Mouse (Mus musculus) Patski (cell line): ENCODE data around the gene Focad. TPM values are rescaled to one million over a fixed set of nuclear protein-coding genes. Genes with fewer than 3 reads are reported as not detected.
"Not testable (repeated sequence)": the region's sequence is repeated elsewhere in the genome, so short reads cannot be mapped to it uniquely, and the experiment has no call there.

Source experiments
- ATAC-seq: fragments of 100-300 bp; one replicate; pipeline ENCODE4 v1.8.0; 2021
- CTCF ChIA-PET: fragments of 350-600 bp; sonication (Branson Sonifier 250); formaldehyde crosslinking; loops from one replicate; lab custom pipeline; 2022; ENCODE audit warnings: inconsistent platforms; lab: Charles Lee
- POLR2A ChIA-PET: fragments of 350-600 bp; sonication (Branson Sonifier 250); formaldehyde crosslinking; loops from one replicate; lab custom pipeline; 2022; ENCODE audit warnings: antibody characterized with exemption, inconsistent platforms; lab: Charles Lee
- DNase-seq: peaks from one replicate; pipeline ENCODE4 v3.0.0-alpha.2; 2011; ENCODE audit warnings: low read depth, low spot score
- H3K27me3 ChIP-seq: fragments of 371-371 bp; one replicate; pipeline ENCODE4 v1.5.1; 2021
- CTCF ChIP-seq: fragments of 100-300 bp; IDR thresholded peaks from one replicate; pipeline ENCODE4 v1.5.1; 2021
- in situ Hi-C: fragments of 300-500 bp; cut with MboI; formaldehyde crosslinking; loops from 3 replicates; pipeline ENCODE4 v1.11.1; 2018; ENCODE audit warnings: low pct_unique_long_range_greater_than_20kb, mixed read lengths
- polyA plus RNA-seq: library from polyadenylated mRNA; unstranded; gene quantifications from one replicate; pipeline ENCODE4 v1.2.3, GENCODE M21; 2021

Focad gene
- polyA plus RNA-seq, 1 experiment from 2014 or later = 14.4 TPM

DNA sequence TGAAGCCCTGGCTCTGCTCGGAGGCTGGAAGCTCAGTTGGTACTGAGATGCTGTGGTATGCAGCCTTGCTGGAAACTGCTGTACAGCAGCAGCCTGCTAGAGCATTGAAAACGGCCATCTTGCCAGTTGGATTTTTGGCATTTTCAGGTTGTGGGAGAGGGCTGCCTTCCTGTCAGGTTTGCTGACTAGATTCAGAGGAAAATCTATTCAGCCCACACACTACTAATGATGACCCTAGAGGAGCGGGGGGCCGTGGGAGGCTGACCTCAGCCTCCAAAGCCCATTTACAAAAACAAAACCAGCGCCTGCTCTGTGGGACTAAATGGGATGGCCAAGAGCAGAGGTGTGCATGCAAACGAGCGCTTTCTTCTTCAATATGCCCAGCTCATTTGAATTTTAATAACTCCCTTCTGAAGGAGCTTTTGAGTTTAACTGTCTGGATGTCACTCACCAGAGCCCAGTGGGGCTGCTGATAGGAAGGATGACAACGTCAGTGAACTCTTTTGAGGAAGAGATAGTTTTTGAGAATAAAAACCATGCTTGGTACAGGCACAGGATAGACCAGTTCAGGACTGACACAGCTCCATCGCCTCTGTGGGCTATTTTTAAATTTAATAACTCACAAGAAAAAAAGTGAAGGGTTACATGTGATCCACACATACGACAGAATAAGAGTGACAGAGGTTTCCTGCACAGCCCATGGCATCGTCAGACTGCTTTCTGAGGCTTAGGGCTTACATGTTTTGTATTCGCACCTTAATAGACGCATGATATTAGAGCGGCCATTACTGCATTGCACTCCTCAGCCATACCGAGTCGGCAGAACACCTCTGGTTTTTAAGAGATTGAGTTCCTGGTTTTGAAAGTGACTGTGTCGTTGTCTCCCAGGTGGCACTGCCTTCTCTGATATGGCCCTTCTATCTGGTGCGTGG lies 278.1 kb downstream of the Focad start:
- POLR2A ChIA-PET = no interaction called here
- no peak for TF ChIP-seq CTCF
- in situ Hi-C loops = no loop called here
- CTCF ChIA-PET = interaction anchor here (0.9 to 3.2 kb wide), 6 partner anchors 13 to 142 kb away, joined by 3 to 13 read pairs (median 3); no protein-coding TSS in a partner anchor
- DNase-seq = no peak
- no peaks in the 10 kb centered on the region for H3K27me3 ChIP-seq
- no peak for ATAC-seq

DNA sequence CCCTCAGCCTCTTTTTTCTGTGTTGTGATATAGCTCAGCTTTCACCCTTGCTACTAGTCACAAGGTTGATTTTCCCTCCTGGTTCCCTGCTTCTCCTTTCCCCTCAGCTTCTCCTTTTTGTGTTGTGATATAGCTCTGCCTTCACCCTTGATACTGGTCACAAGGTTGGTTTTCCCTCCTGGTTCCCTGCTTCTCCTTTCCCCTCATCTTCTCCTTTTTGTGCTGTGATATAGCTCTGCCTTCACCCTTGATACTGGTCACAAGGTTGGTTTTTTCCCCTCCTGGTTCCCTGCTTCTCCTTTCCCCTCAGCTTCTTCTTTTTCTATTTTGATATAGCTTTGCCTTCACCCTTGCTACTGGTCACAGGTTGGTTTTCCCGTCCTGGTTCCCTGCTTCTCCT lies 295.6 kb downstream of the Focad start:
- no peak for DNase-seq
- ATAC-seq = no peak
- CTCF ChIA-PET = interaction anchor here (1.1 to 1.3 kb wide), 2 partner anchors 17 to 74 kb away, joined by 3 to 4 read pairs; no protein-coding TSS in a partner anchor
- H3K27me3 ChIP-seq = no peaks in the 10 kb centered on the region
- in situ Hi-C loops = no loop called here
- no peak for TF ChIP-seq CTCF
- POLR2A ChIA-PET = no interaction called here

DNA sequence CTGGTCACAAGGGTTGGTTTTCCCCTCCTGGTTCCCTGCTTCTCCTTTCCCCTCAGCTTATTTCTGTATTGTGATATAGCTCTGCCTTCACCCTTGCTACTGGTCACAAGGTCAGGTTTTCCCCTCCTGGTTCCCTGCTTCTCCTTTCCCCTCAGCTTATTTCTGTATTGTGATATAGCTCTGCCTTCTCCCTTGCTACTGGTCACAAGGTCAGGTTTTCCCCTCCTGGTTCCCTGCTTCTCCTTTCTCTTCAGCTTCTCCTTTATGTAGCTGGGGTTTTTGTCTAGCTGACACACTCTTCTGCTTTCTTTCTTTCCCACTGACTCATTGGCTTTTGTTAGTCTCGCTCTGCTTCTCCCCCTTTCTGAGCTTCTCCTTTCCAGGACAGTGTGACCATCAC lies 296.2 kb downstream of the Focad start:
- DNase-seq, ATAC-seq, H3K27me3 ChIP-seq, POLR2A ChIA-PET, in situ Hi-C loops: not testable (repeated sequence)
- CTCF ChIA-PET = interaction anchor here (1.0 to 1.3 kb wide), 4 partner anchors 16 to 75 kb away, joined by 3 to 4 read pairs (median 4); no protein-coding TSS in a partner anchor

DNA sequence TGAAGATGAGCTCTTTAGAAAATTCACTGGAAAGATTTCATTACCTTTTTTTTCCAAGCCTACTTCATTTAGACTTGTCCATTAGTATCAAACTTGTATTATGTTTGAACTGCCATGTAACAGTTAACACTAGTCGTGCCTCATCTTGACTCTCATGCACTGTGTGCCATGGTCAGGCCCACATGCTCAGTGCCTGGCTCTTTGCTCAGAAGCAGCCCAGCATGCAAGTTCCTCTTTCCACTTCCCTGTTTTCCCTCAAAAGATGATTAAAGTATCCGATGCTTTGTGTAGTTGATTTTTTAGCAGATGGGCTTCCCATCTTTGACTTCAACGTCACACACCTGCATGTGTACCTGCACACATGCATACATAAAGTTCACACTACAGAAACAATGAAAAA lies 301.3 kb downstream of the Focad start:
- TF ChIP-seq CTCF = no peak
- in situ Hi-C loops = no loop called here
- ChIA-PET CTCF (no interaction called here), POLR2A (no interaction called here)
- no peaks in the 10 kb centered on the region for H3K27me3 ChIP-seq
- DNase-seq = no peak
- ATAC-seq = no peak

DNA sequence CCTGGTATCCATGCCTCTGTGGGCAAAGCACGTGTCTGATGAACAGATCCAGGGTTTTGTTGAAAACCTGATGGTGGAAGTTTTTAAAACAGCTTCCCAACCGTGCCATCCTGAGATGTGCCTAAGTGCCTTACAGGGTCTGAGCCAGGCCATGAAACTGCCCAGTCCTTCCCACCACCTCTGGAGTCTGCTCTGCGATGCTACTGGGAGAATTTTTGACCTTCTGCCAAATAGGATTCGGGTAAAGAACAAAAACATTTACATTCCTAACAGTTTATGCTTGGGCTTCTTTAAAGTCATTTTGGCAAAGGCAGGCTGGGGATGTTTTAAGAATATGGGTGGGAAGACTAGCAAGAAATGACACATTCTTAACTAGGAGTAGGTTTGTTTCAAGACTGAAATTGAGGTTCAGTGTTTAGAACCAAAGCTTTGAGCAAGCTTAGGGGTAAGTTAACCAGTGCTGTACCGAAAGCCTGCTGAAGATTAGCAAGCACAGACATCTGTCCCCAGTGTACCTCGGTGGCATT lies 302.6 kb downstream of the Focad start:
- TF ChIP-seq CTCF = no peak
- POLR2A ChIA-PET = no interaction called here
- no peaks in the 10 kb centered on the region for H3K27me3 ChIP-seq
- CTCF ChIA-PET = interaction anchor here (1.3 kb wide), 1 partner anchor 119 kb away, joined by 3 read pairs; no protein-coding TSS in a partner anchor
- DNase-seq (no peak), ATAC-seq (no peak)
- in situ Hi-C loops = no loop called here

DNA sequence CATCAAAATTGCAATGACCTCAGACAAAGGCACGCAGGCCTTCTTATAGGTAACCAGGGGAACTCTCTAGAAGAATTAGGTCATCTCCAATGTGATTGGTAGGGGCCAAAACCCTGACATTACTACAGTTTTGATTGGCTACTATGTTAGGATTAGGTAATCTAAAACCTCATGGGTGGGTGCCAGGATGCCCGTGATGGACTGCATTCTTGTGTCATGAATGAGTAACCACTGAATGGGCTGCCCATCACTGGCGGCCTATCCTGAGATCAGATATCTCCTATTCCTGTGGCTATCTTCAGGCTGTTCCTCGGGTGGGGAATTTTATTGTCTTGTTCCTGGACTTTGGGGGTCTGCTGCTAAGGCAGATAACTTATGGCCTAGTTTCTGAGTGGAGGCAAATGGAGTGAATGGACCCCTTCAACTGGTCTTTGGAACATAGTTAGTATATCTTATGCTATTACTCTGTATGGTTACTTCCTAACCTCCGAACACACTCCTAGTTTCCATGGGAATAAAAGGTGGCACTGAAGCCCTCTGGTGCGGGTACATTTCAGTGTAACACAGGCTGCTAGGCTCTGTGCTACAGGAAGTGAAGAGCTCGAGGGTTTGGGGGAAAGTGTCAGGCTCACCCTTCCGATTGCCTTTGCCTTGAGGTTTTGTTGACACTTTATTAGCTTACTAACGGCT lies 306.0 kb downstream of the Focad start:
- H3K27me3 ChIP-seq = no peaks in the 10 kb centered on the region
- ChIA-PET POLR2A (no interaction called here), CTCF (no interaction called here)
- in situ Hi-C loops = no loop called here
- ATAC-seq (no peak), DNase-seq (no peak)
- TF ChIP-seq CTCF = no peak

DNA sequence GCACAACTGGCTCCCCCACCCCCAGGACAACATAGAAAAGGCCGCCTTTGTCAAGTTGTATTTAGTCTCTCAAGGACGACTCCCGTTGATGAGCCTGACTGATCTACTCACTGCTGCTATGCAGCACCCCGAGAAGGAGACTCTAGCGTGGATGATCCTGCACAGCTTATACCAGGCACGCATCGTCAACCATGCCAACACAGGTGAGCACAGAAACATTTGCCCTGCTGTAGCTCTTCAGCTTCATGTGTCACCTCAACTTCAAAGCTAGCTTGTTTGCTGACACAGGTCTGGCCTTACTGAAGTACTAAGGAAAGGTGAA lies 306.5 kb downstream of the Focad start:
- ATAC-seq (no peak), DNase-seq (no peak)
- in situ Hi-C loops = no loop called here
- TF ChIP-seq CTCF = no peak
- no peaks in the 10 kb centered on the region for H3K27me3 ChIP-seq
- CTCF ChIA-PET = no interaction called here
- POLR2A ChIA-PET = no interaction called here

DNA sequence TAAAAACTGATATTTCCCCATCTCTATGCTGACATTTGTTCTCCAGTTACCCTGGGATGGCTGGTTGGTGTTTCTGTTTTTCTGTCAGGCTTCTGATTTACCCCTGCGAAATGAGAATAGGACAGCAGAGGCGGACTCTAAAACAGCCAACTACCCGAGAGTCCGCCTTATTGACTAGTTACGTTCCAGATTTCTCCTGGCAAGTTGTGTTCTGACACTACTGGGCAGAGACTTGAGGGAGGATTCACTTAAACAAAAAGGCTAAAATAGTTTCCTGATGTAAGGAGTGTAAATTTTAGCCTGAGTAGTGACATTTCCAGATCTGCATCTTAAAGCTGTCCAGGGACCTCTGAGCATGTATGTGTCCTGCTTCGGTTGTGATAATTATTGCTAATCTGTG lies 308.5 kb downstream of the Focad start:
- no peak for ATAC-seq

DNA sequence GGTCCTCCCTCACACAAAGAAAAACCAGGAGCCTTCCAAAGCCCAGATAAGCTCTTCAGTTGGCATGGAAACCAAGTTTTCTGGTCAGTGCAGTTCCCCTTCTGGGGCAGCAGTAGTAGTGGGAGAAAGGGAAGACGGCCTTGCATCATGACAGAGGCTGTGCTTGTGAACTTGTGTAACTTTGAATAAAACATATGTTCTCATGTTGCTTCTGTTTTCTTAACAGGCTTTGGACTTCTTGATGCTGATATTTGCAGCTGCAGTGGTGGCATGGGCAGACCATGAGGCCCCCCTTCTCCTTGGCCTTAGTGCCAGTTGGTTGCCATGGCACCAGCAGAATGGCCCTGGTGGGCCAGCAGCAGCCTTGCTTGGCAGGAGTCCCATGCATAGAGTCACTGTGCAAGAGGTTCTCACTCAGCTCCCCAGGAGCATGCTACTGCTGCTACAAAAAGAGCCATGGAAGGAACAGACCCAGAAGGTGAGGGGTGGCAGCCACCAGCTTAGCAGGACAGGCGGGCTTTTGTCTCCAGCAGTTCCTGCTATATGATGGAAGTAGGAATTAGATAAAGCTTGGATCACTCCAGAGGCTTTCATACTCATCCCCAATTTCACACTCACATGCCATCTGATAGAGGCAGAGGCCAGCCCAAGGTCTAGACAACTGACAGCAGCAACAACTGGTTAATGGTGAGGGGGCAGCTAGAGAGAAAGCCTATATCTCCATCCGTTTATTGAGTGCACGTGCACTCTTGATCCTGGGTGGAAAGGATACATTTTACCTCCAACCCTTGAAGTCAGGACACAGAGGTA lies 312.7 kb downstream of the Focad start:
- no peak for TF ChIP-seq CTCF
- POLR2A ChIA-PET = no interaction called here
- H3K27me3 ChIP-seq = no peaks in the 10 kb centered on the region
- ATAC-seq = no peak
- no peak for DNase-seq
- in situ Hi-C loops = no loop called here
- CTCF ChIA-PET = interaction anchor here (1.0 kb wide), 1 partner anchor 17 kb away, joined by 3 read pairs; no protein-coding TSS in a partner anchor

More for the DNA sequence above, 308.5 kb downstream of the Focad start:
- DNase-seq = no peak
- ChIA-PET CTCF (interaction anchor here (1.3 kb wide), 1 partner anchor 33 kb away, joined by 5 read pairs; no protein-coding TSS in a partner anchor), POLR2A (interaction anchor here (0.5 kb wide), 1 partner anchor 1045 kb away, joined by 3 read pairs; no protein-coding TSS in a partner anchor)
- TF ChIP-seq CTCF = no peak
- in situ Hi-C loops = no loop called here
- H3K27me3 ChIP-seq = no peaks in the 10 kb centered on the region

DNA sequence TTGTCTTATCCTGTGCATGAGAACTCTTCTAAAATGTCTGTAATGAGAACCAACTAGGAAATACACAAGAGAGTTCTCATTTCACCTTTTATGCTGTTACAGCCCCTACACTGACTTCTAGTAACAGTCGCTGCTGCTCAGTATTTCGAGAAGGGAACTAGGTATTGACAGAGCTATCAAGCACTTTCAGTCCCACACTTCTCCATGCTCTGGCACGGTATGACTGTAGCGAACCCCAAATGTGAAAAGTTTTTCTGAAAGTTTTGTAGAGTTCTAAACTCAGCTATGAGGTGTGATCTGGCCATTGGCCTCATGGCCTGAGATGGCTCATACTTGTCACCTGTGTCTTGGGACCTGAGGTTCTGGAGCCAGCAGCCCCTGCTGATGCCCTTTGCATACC lies 314.9 kb downstream of the Focad start:
- H3K27me3 ChIP-seq = no peaks in the 10 kb centered on the region
- no peak for TF ChIP-seq CTCF
- DNase-seq = no peak
- CTCF ChIA-PET = no interaction called here
- in situ Hi-C loops = no loop called here
- POLR2A ChIA-PET = no interaction called here
- no peak for ATAC-seq
